Mouse (Mus musculus) liver, embryonic 14.5 days (tissue): ENCODE measurements around the gene Ppp2r3a.

ENCODE experiments used
- CTCF ChIP-seq: IDR thresholded peaks from 2 replicates; pipeline ENCODE4 v1.5.1; 2016; ENCODE audit warnings: antibody characterized with exemption, low read depth, control low read depth
- EP300 ChIP-seq: IDR thresholded peaks from 2 replicates; pipeline ENCODE4 v1.6.1; 2016; ENCODE audit warnings: antibody characterized with exemption, low read depth

DNA sequence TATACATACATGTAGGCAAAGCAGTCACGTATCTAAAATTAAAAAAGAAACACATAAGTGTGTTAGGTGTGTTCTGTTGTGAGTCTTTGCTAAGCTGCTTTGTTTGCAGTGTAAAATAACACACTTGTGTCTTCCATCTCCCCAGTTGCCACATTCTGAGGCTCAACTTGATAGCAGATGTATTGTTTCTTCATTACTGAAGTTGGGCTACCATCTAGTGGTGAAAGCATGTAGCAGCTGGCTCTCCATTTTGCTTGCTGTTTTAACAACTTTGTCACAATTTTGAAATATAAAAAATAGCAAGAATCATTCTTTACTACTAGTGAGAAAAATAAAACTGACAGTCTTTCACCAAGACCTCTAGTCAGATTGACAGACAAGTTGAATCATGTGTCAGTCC lies 92.2 kb downstream of the Ppp2r3a start:
- TF ChIP-seq CTCF = peak; percentile 48
- TF ChIP-seq EP300 = no peak
